Mouse (Mus musculus): ENCODE results near the gene Ankdd1b.

DNA sequence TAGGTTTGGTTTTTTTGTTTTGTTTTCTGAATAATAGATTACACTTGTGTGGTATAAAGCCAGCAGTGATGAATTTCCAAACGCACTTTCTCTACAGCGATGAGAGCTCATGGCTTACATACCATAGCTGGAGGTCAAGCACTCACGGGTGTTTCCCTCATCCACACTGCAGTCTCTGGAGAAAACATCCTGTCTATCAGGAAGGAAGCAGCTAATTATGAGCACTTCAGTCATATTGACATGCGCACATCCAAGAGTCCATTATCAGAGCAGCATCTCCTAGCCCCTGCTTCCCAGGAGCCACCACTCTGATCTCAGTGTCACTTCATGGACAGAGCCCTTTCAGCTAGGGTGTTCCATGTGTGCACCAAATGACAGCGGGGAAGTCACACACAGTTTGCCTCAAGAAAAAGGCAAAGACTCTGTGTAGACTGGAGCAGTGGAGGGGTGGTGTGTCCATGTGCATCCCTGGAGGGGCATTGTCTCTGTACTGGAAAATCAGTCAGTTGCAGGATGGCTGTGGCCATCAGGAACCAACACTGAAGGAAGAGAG is 53.7 kb downstream of the Ankdd1b start:
- TF ChIP-seq CTCF (IDR thresholded peaks at IDR 0.05; ENCODE audit: low read depth): no peak
- no peak for TF ChIP-seq EP300 (IDR thresholded peaks at IDR 0.05; ENCODE audit: low read depth)
